Mouse (Mus musculus) lung, embryonic 14.5 days (tissue): ENCODE data around the gene Rasl10a. TPM values are rescaled to one million over a fixed set of nuclear protein-coding genes. Genes with fewer than 3 reads are reported as not detected.

ENCODE experiments used
- ATAC-seq: fragments of 200-750 bp; cut with Nextera tagmentation; 2 replicates; pipeline ENCODE4 v1.8.0; 2017; ENCODE audit warnings: mild to moderate bottlenecking, moderate TSS enrichment, moderate library complexity; ENCODE audit not compliant: insufficient read depth
- DNase-seq: peaks from one replicate; pipeline ENCODE4 v3.0.0-alpha.2; 2015
- H3K27ac ChIP-seq: fragments of 300-500 bp; sonication (generic); 2 replicates; pipeline ENCODE4 v1.5.1; 2014; ENCODE audit warnings: low read depth, mild to moderate bottlenecking, moderate library complexity
- H3K27me3 ChIP-seq: fragments of 300-500 bp; sonication (generic); 2 replicates; pipeline ENCODE4 v1.6.1; 2014; ENCODE audit warnings: low read length, control low read depth; ENCODE audit not compliant: insufficient read depth
- H3K36me3 ChIP-seq: fragments of 300-500 bp; sonication (generic); 2 replicates; pipeline ENCODE4 v1.6.1; 2014; ENCODE audit warnings: control low read depth; ENCODE audit not compliant: insufficient read depth
- H3K4me1 ChIP-seq: fragments of 300-500 bp; sonication (generic); 2 replicates; pipeline ENCODE4 v1.6.1; 2014; ENCODE audit warnings: antibody characterized with exemption, control low read depth; ENCODE audit not compliant: insufficient read depth
- H3K4me2 ChIP-seq: fragments of 300-500 bp; sonication (generic); 2 replicates; pipeline ENCODE4 v1.6.1; 2014; ENCODE audit warnings: mild to moderate bottlenecking
- H3K4me3 ChIP-seq: fragments of 300-500 bp; sonication (generic); 2 replicates; pipeline ENCODE4 v1.5.1; 2014; ENCODE audit warnings: low read depth, low read length
- H3K9ac ChIP-seq: fragments of 300-500 bp; sonication (generic); 2 replicates; pipeline ENCODE4 v1.6.1; 2014
- H3K9me3 ChIP-seq: fragments of 300-500 bp; sonication (generic); 2 replicates; pipeline ENCODE4 v1.6.1; 2016; ENCODE audit warnings: low read depth, low read length, control low read depth
- CTCF ChIP-seq: IDR thresholded peaks from 2 replicates; pipeline ENCODE4 v1.5.1; 2016; ENCODE audit warnings: antibody characterized with exemption, low read depth
- whole genome bisulfite sequencing: fragments of 180-500 bp; shearing (Covaris S2); extraction: QIAGEN DNeasy Blood & Tissue Kit; methylation state at CpG from one replicate; pipeline ENCODE4 v1.1.7; 2014; 5-methylcytosine and 5-hydroxymethylcytosine counted together
- polyA plus RNA-seq: library from polyadenylated mRNA; unstranded; fragments of >200 nt; fragmentation: Nextera tagmentation; extraction: Ambion mirVana; gene quantifications from 2 replicates; pipeline ENCODE4 v1.2.1, GENCODE M21; 2014

Rasl10a gene
- 0.75 and 0.78 TPM in 2 replicates for polyA plus RNA-seq

DNA sequence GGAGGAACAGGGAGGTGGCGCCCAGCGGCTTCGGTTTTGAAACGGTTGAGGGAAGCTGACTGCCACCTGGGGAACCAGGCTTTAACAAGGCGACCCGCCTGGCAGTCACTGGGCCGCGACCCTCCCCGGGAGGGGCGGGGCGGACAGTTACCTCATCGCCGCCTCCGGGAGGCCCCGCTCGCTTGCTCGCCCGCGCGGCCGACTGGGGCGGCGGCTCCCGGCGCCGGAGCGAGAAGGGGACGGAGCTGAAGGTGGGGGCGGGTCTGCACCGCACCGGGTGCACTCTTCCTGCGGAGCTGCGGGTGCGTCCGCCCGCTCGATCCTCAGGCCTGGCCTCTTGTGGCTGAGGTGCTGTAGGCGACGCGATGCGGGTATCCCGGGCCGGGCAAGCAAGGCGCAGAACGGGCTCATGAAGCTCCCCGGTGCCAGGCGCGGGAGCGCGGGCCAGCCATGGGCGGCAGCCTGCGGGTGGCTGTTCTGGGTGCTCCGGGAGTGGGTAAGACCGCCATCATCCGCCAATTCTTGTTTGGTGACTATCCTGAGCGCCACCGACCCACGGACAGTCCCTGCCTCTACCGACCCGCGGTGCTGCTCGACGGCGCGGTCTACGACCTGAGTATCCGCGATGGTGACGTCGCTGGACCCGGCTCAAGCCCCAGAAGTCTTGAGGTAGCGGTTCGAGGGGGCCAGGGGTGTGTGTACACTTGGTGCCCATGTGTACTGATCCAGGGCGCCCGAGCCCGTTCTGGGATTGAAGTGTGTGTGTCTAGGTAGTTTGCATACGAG lies at the start of gene Rasl10a:
Gene Rasl10a (plus strand): TSS at position 273 of the 786 bp plus-strand sequence.
- H3K27me3 ChIP-seq, result peaks cover 80% of the 10 kb centered on the region
- H3K4me2 ChIP-seq, result peak within 1 kb of the TSS; percentile 85
- no peak for ATAC-seq
- H3K4me1 ChIP-seq, result peaks cover 11% of the 10 kb centered on the region; the same call in 1 of the 2 replicates
- 0 out of 2 replicates have a peak, but pooled peaks cover 8% of the 10 kb centered on the region for H3K36me3 ChIP-seq
- no peak for TF ChIP-seq CTCF
- peak within 1 kb of the TSS; percentile 46 for H3K4me3 ChIP-seq
- no peak for DNase-seq
- no peak within 1 kb of the TSS for H3K27ac ChIP-seq
- WGBS, result 2% methylated on average over 77 of the region's 77 CpGs
- H3K9me3 ChIP-seq, result no peaks in the 10 kb centered on the region
- H3K9ac ChIP-seq, result peak within 1 kb of the TSS; percentile 47

DNA sequence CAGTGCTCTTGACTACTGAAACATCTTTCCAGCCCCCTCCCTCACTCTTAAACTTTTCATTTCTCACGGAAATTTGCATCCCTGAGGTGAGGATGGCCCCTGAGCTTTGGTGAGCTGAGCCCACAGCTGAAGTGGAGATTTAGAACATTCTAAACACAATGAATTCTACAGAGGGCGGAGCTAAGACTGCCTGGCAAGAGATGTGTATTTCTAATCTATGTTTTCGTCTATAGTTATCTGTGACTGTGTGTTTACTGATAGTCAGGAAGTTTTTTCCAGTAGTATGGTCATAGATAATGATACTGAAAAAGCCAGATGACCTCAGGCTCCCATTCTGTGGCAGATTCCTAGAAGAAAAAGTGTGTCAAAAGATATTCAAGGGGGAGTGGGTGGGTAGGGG lies 49.1 kb upstream of the Rasl10a start:
- H3K27me3 ChIP-seq, result no peaks in the 10 kb centered on the region
- no peak overlapping the region for H3K9ac ChIP-seq
- no peak; the same call in 1 of the 2 replicates for ATAC-seq
- peaks cover 20% of the 10 kb centered on the region for H3K36me3 ChIP-seq
- no peaks in the 10 kb centered on the region for H3K9me3 ChIP-seq
- no peak overlapping the region for H3K4me3 ChIP-seq
- 57% methylated on average over 3 of the region's 3 CpGs for WGBS
- no peak overlapping the region for H3K4me2 ChIP-seq
- H3K27ac ChIP-seq, result no peak overlapping the region
- DNase-seq, result no peak
- H3K4me1 ChIP-seq, result no peaks in the 10 kb centered on the region
- no peak for TF ChIP-seq CTCF

DNA sequence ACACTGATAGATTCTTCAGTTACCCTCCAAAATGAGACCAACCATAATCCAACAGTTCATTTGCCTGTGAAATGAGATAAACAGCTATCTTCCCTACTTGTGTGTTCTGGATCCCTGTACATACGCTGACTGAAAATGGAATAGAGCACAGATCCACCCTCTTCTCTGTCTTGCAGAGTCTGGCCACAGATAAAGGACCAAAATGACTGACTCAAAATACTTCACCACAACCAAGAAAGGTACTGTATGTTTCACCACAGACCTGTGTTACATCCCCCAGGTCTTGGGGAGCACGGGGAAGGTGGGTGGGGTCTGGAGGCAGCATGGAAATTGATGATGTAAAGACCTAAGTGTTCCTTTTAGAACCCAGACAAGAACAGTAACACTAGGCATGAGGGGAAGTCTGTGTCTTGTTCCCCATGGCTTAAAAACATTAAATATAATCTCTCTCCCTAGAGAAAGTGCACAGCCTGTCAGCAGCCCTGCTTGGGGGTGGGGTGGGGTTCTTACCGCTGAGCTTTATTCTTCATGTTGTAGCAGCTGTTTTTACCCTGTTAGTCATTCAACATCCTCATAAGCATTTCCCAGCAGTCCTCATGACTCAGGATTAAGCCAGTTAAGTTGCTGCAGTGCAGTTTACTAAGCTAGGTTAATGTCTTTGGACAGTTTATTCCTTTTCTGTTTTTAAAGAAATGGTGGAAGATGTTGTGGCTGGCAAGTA lies 48.4 kb upstream of the Rasl10a start:
- Histone ChIP-seq H3K9me3 (no peaks in the 10 kb centered on the region), H3K4me2 (no peak overlapping the region), H3K27me3 (no peaks in the 10 kb centered on the region), H3K27ac (peak overlapping the region; percentile 42; the same call in 1 of the 2 replicates), H3K4me3 (no peak overlapping the region), H3K36me3 (peaks cover 24% of the 10 kb centered on the region), H3K9ac (no peak overlapping the region), H3K4me1 (no peaks in the 10 kb centered on the region)
- no peak for DNase-seq
- no peak for ATAC-seq
- TF ChIP-seq CTCF, result no peak
- WGBS, result 72% methylated on average over 3 of the region's 3 CpGs

DNA sequence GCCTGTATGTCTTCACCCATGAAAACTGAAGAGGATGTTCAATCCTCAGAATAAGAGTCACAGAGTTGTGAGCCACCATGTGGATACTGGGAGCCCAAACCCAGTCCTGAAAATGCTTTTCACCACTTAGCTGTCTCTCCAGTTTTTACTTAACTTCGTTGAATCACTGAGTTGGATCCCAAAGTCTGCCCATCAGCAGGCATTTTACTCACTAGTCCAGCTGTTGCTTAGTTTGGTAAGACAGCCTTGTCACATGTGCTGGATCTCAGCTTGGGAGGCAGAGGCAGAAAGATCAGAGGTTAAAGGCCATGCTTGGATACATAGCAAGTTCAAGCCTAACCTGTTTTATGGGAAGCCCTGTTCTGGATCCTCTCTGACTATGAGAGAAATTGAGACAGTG lies 47.7 kb upstream of the Rasl10a start:
- Histone ChIP-seq H3K4me3 (no peak overlapping the region), H3K9me3 (no peaks in the 10 kb centered on the region), H3K4me1 (no peaks in the 10 kb centered on the region), H3K4me2 (no peak overlapping the region), H3K27me3 (no peaks in the 10 kb centered on the region), H3K9ac (no peak overlapping the region), H3K36me3 (peaks cover 29% of the 10 kb centered on the region), H3K27ac (peak overlapping the region; percentile 10; the same call in 1 of the 2 replicates)
- DNase-seq (no peak), ATAC-seq (no peak)
- 82% methylated on average over 1 of the region's 1 CpGs for WGBS
- no peak for TF ChIP-seq CTCF

DNA sequence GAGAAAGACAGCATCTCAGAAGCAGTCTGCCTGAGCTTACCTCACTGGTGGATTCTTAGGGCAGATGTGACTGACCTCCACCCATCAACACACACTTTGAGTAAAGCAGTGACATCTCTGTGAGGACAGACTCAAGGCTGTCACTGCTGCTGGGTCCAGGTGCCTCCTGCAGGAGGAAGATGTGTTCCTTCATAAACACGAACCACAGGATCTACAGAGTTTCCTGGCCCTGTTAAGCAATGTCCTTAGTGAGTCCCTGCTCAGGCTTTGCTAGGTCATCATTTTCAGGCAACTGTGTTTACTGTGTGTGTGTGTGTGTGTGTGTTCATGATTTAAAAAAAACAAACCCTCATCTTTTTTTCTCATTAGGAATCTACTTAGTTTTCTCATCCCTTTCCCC lies 46.4 kb upstream of the Rasl10a start:
- Histone ChIP-seq H3K36me3 (peaks cover 40% of the 10 kb centered on the region), H3K4me3 (no peak overlapping the region), H3K27ac (no peak overlapping the region), H3K4me2 (no peak overlapping the region), H3K9me3 (no peaks in the 10 kb centered on the region), H3K4me1 (no peaks in the 10 kb centered on the region), H3K9ac (no peak overlapping the region), H3K27me3 (no peaks in the 10 kb centered on the region)
- no peak for DNase-seq
- no peak for TF ChIP-seq CTCF
- no peak for ATAC-seq
- WGBS, result 77% methylated on average over 1 of the region's 1 CpGs

DNA sequence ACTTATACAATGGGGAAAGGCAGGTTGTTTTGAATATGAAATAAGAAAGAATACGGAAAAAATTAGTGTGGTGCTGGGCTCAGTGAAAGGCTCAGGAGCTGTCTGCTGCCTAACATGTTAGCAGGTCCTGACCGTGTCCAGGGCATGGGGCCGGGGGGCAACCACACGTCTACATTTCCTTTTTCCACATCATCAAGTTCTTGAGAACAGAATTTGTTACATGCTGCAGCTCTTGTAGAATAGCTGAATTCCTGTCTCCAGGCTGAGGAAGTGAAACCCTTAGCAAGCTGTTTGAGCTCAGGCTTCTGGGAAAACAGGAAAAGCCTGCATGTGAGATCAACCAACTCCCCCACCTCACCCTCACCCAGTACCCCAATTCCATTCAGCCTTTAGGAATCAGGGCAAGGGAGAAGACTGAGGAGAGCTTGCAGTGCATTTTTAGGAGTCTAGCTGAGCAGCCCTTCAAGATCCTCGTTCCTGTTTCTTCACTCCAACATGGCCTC lies 45.7 kb upstream of the Rasl10a start:
- ATAC-seq, result no peak
- Histone ChIP-seq H3K27me3 (no peaks in the 10 kb centered on the region), H3K4me3 (no peak overlapping the region), H3K9me3 (no peaks in the 10 kb centered on the region), H3K36me3 (peaks cover 47% of the 10 kb centered on the region), H3K27ac (no peak overlapping the region), H3K4me2 (no peak overlapping the region), H3K4me1 (no peaks in the 10 kb centered on the region), H3K9ac (no peak overlapping the region)
- no peak for DNase-seq
- WGBS, result 71% methylated on average over 5 of the region's 5 CpGs
- TF ChIP-seq CTCF, result no peak

DNA sequence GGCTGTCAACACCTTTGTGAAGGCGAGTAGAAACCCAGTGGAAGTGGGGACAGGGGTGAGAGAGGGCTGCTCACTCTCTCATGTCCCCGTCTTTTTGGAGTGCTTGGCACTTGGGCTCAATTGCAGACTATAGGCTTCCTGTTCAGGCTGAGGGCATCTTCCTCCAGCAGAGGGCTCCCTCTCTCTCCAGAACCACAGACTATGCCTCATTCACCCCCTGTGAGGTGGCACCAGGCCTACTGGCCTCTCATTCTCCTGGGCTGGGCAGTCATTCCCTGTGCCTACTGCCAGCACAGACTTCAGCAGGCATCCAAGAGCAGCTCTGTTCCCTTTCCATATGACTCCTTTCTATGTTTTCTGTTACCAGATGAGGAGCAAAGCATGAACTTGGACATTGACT lies 42.2 kb upstream of the Rasl10a start:
- WGBS, result 50% methylated on average over 2 of the region's 2 CpGs

More for the DNA sequence above, 42.2 kb upstream of the Rasl10a start:
- no peak overlapping the region for H3K4me3 ChIP-seq
- H3K4me1 ChIP-seq, result no peaks in the 10 kb centered on the region
- H3K9ac ChIP-seq, result no peak overlapping the region
- peak; percentile 60 for TF ChIP-seq CTCF
- H3K27me3 ChIP-seq, result no peaks in the 10 kb centered on the region
- no peak overlapping the region for H3K27ac ChIP-seq
- peaks cover 74% of the 10 kb centered on the region for H3K36me3 ChIP-seq
- no peak overlapping the region for H3K4me2 ChIP-seq
- ATAC-seq (no peak), DNase-seq (peak; percentile 60)
- H3K9me3 ChIP-seq, result no peaks in the 10 kb centered on the region
